Mouse (Mus musculus) liver, postnatal 0 days (tissue): ENCODE measurements around the gene Grid2ip. TPM values are rescaled to one million over a fixed set of nuclear protein-coding genes. Genes with fewer than 3 reads are reported as not detected.

Source experiments
- ATAC-seq: fragments of 200-750 bp; cut with Nextera tagmentation; 2 replicates; pipeline ENCODE4 v1.8.0; 2017; ENCODE audit warnings: mild to moderate bottlenecking, moderate library complexity
- DNase-seq: peaks from one replicate; pipeline ENCODE4 v3.0.0-alpha.2; 2016
- H3K27ac ChIP-seq: fragments of 300-500 bp; sonication (generic); 2 replicates; pipeline ENCODE4 v1.5.1; 2014; ENCODE audit warnings: antibody characterized with exemption, moderate library complexity, mild to moderate bottlenecking, low read depth
- H3K27me3 ChIP-seq: fragments of 300-500 bp; sonication (generic); 2 replicates; pipeline ENCODE4 v1.6.1; 2014; ENCODE audit warnings: low read length, control low read depth, mixed read lengths; ENCODE audit not compliant: insufficient read depth
- H3K36me3 ChIP-seq: fragments of 300-500 bp; sonication (generic); replicated peaks from 2 replicates; pipeline ENCODE4 v1.6.1; 2014; ENCODE audit warnings: mild to moderate bottlenecking, control low read depth, low read length, moderate library complexity, mixed read lengths; ENCODE audit not compliant: insufficient read depth
- H3K4me1 ChIP-seq: fragments of 300-500 bp; sonication (generic); 2 replicates; pipeline ENCODE4 v1.6.1; 2014; ENCODE audit warnings: antibody characterized with exemption, mild to moderate bottlenecking, control low read depth; ENCODE audit not compliant: insufficient read depth
- H3K4me2 ChIP-seq: fragments of 300-500 bp; sonication (generic); 2 replicates; pipeline ENCODE4 v1.6.1; 2014; ENCODE audit warnings: low read depth, mild to moderate bottlenecking, low read length, moderate library complexity, mixed read lengths
- H3K4me3 ChIP-seq: fragments of 300-500 bp; sonication (generic); 2 replicates; pipeline ENCODE4 v1.5.1; 2014; ENCODE audit warnings: low read depth, low read length
- H3K9ac ChIP-seq: fragments of 300-500 bp; sonication (generic); replicated peaks from 2 replicates; pipeline ENCODE4 v1.6.1; 2014; ENCODE audit warnings: mild to moderate bottlenecking, moderate library complexity
- H3K9me3 ChIP-seq: fragments of 300-500 bp; sonication (generic); 2 replicates; pipeline ENCODE4 v1.6.1; 2016; ENCODE audit warnings: mild to moderate bottlenecking, control low read depth, low read length, mixed read lengths
- CTCF ChIP-seq: sonication (generic); IDR thresholded peaks from 2 replicates; pipeline ENCODE4 v1.5.1; 2016; ENCODE audit warnings: antibody characterized with exemption, low read depth
- EP300 ChIP-seq: IDR thresholded peaks from 2 replicates; pipeline ENCODE4 v1.6.1; 2016; ENCODE audit warnings: antibody characterized with exemption, low read depth, mild to moderate bottlenecking
- WGBS: fragments of 180-500 bp; shearing (Covaris S2); extraction: QIAGEN DNeasy Blood & Tissue Kit; methylation state at CpG from one replicate; pipeline ENCODE4 v1.1.7; 2014; ENCODE audit not compliant: insufficient replicate concordance; 5-methylcytosine and 5-hydroxymethylcytosine counted together
- polyA plus RNA-seq: library from polyadenylated mRNA; unstranded; fragments of >200 nt; fragmentation: Nextera tagmentation; extraction: Ambion mirVana; gene quantifications from 2 replicates; pipeline ENCODE4 v1.2.1, GENCODE M21; 2015

The Grid2ip gene
- polyA plus RNA-seq, 1 experiment from 2014 or later = not detected

- Histone ChIP-seq H3K9ac (peak overlapping the region; percentile 97), H3K27me3 (no peaks in the 10 kb centered on the region), H3K4me1 (peaks cover 51% of the 10 kb centered on the region), H3K27ac (peak overlapping the region; percentile 94), H3K4me3 (peak overlapping the region; percentile 98), H3K9me3 (no peaks in the 10 kb centered on the region), H3K4me2 (peak overlapping the region; percentile 84), H3K36me3 (peaks cover 28% of the 10 kb centered on the region)
- TF ChIP-seq EP300 = no peak
- TF ChIP-seq CTCF = no peak
- ATAC-seq = peak; percentile 28
- no peak for DNase-seq
- WGBS = 4% methylated on average over 34 of the region's 34 CpGs
Observed at GRCm38 (mm10) chr5:143404148-143404930, 47.2 kb downstream of the Grid2ip start.

- H3K4me3 ChIP-seq = peak overlapping the region; percentile 98
- H3K9me3 ChIP-seq = no peaks in the 10 kb centered on the region
- TF ChIP-seq CTCF = no peak
- peak; percentile 62; the same call in 1 of the 2 replicates for TF ChIP-seq EP300
- peaks cover 28% of the 10 kb centered on the region for H3K36me3 ChIP-seq
- peaks cover 57% of the 10 kb centered on the region for H3K4me1 ChIP-seq
- DNase-seq (peak; percentile 73), ATAC-seq (peak; percentile 67)
- H3K9ac ChIP-seq = 0 out of 2 replicates have a peak overlapping the region, but pooled peaks have one; percentile 9
- peak overlapping the region; percentile 84 for H3K4me2 ChIP-seq
- no peaks in the 10 kb centered on the region for H3K27me3 ChIP-seq
- 61% methylated on average over 9 of the region's 9 CpGs for WGBS
- H3K27ac ChIP-seq = peak overlapping the region; percentile 94
Observed at GRCm38 (mm10) chr5:143405200-143405599, 48.1 kb downstream of the Grid2ip start.

GRCm38 (mm10) chr5:143406548-143406947 lies 49.4 kb downstream of the Grid2ip start:
- 76% methylated on average over 9 of the region's 9 CpGs for WGBS
- Histone ChIP-seq H3K4me3 (no peak overlapping the region), H3K4me1 (peaks cover 64% of the 10 kb centered on the region), H3K36me3 (peaks cover 28% of the 10 kb centered on the region), H3K27me3 (no peaks in the 10 kb centered on the region), H3K9me3 (no peaks in the 10 kb centered on the region), H3K4me2 (peak overlapping the region; percentile 16; the same call in 1 of the 2 replicates), H3K27ac (peak overlapping the region; percentile 68), H3K9ac (no peak overlapping the region)
- no peak for TF ChIP-seq CTCF
- TF ChIP-seq EP300 = no peak
- no peak for DNase-seq
- no peak for ATAC-seq

GRCm38 (mm10) chr5:143409239-143409638 lies 52.1 kb downstream of the Grid2ip start:
- Histone ChIP-seq H3K36me3 (peaks cover 45% of the 10 kb centered on the region), H3K9ac (no peak overlapping the region), H3K4me3 (no peak overlapping the region), H3K4me2 (no peak overlapping the region), H3K27me3 (no peaks in the 10 kb centered on the region), H3K9me3 (no peaks in the 10 kb centered on the region), H3K4me1 (peaks cover 53% of the 10 kb centered on the region), H3K27ac (no peak overlapping the region)
- TF ChIP-seq CTCF (no peak), EP300 (no peak)
- ATAC-seq = no peak
- DNase-seq = no peak
- WGBS = 32% methylated on average over 3 of the region's 3 CpGs

- Histone ChIP-seq H3K36me3 (peaks cover 49% of the 10 kb centered on the region), H3K9ac (0 out of 2 replicates have a peak overlapping the region, but pooled peaks have one; percentile 16), H3K4me1 (peaks cover 38% of the 10 kb centered on the region), H3K27me3 (no peaks in the 10 kb centered on the region), H3K27ac (no peak overlapping the region), H3K4me2 (no peak overlapping the region), H3K4me3 (no peak overlapping the region), H3K9me3 (no peaks in the 10 kb centered on the region)
- ATAC-seq (peak; percentile 53; the same call in 1 of the 2 replicates), DNase-seq (no peak)
- TF ChIP-seq CTCF = no peak
- 79% methylated on average over 4 of the region's 4 CpGs for WGBS
Observed at GRCm38 (mm10) chr5:143410841-143411395, 53.8 kb downstream of the Grid2ip start.

GRCm38 (mm10) chr5:143421484-143421883 lies 64.3 kb downstream of the Grid2ip start:
- H3K9ac ChIP-seq = no peak overlapping the region
- H3K9me3 ChIP-seq = no peaks in the 10 kb centered on the region; the same call in 1 of the 2 replicates
- WGBS = 72% methylated on average over 4 of the region's 4 CpGs
- no peak overlapping the region for H3K4me3 ChIP-seq
- peaks cover 55% of the 10 kb centered on the region for H3K36me3 ChIP-seq
- H3K4me1 ChIP-seq = no peaks in the 10 kb centered on the region
- no peaks in the 10 kb centered on the region for H3K27me3 ChIP-seq
- H3K27ac ChIP-seq = no peak overlapping the region
- ATAC-seq (no peak), DNase-seq (no peak)
- TF ChIP-seq CTCF = no peak
- TF ChIP-seq EP300 = no peak
- H3K4me2 ChIP-seq = no peak overlapping the region
